Mouse (Mus musculus) myocyte (in vitro differentiated cells): ENCODE results near the gene Slc13a3.

Experiments
- CEBPB ChIP-seq: IDR thresholded peaks from 2 replicates; pipeline ENCODE4 v1.6.1; 2011; ENCODE audit warnings: mild to moderate bottlenecking, moderate library complexity; ENCODE audit not compliant: poor library complexity, insufficient read depth, severe bottlenecking
- E2F4 ChIP-seq: IDR thresholded peaks from one replicate; pipeline ENCODE4 v1.6.1; 2011; ENCODE audit warnings: mild to moderate bottlenecking, control low read depth, moderate library complexity; ENCODE audit not compliant: insufficient read depth
- MAX ChIP-seq: IDR thresholded peaks from one replicate; pipeline ENCODE4 v1.6.1; 2011; ENCODE audit warnings: low read depth, mild to moderate bottlenecking, control low read depth
- MYOD1 ChIP-seq, 3 experiments: IDR thresholded peaks; one replicate each; pipeline ENCODE4 v1.6.1; 2011; ENCODE audit warnings: control low read depth in 2 of 3, low read depth in 2 of 3, mild to moderate bottlenecking in 2 of 3, moderate library complexity in 1 of 3; ENCODE audit not compliant: insufficient read length in 2 of 3, control insufficient read depth in 1 of 3
- MYOG ChIP-seq, 3 experiments: IDR thresholded peaks; one replicate each; pipeline ENCODE4 v1.6.1; 2011; ENCODE audit warnings: control low read depth in 2 of 3, low read depth in 2 of 3, mild to moderate bottlenecking in 2 of 3; ENCODE audit not compliant: insufficient read length in 2 of 3, control insufficient read depth in 1 of 3, insufficient read depth in 1 of 3
- POLR2A ChIP-seq: IDR thresholded peaks from one replicate; pipeline ENCODE4 v1.6.1; 2011; ENCODE audit warnings: low read depth, mild to moderate bottlenecking, control low read depth, moderate library complexity; ENCODE audit not compliant: insufficient read length
- POLR2AphosphoS2 ChIP-seq: IDR thresholded peaks from one replicate; pipeline ENCODE4 v1.6.1; 2011; ENCODE audit warnings: low read depth, control low read depth; ENCODE audit not compliant: insufficient read length
- TCF12 ChIP-seq: IDR thresholded peaks from one replicate; pipeline ENCODE4 v1.6.1; 2011; ENCODE audit warnings: mild to moderate bottlenecking, control low read depth; ENCODE audit not compliant: poor library complexity, insufficient read depth, severe bottlenecking
- TCF3 ChIP-seq: IDR thresholded peaks from one replicate; pipeline ENCODE4 v1.6.1; 2011; ENCODE audit warnings: low read depth, control low read depth; ENCODE audit not compliant: insufficient read length
- USF1 ChIP-seq: IDR thresholded peaks from one replicate; pipeline ENCODE4 v1.6.1; 2011; ENCODE audit warnings: low read depth, mild to moderate bottlenecking, control low read depth, moderate library complexity

DNA sequence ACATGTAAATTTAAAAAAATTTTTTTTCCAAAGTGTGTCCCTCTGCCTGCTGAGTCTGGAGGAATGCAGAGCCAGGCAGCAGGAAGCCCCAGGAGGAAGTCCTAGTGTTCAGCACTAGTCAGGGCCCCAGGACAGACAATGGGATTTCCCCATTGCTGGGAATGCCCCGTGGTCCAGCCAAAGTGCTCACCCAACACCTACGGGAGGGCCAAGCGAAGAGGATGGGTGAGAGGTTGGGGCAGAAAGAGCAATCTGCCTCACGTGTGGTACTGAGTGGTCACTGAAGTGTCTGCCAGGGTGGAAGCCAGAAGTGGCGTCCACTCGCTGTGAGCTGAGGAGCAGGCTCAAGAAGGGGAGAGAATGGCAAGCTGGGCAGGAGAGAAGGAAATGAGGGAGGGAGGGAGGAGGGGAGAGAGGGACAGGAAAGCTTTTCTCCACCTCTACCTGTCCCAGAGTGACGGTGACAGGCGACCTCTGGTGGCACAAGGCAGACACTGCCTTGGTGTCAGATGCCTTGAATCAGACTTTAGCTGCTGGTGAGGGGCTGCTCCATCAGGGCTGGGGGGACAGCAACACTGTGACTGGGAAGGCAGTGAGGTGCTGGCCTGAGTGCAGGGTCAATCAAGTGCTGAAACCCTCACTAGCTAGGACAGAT lies 14.0 kb upstream of the Slc13a3 start:
- TF ChIP-seq TCF12 (no peak), MYOG (IDR thresholded peaks at IDR 0.05; ENCODE audit: control insufficient read depth in 1 of 3, insufficient read depth in 1 of 3, insufficient read length in 2 of 3, low read depth in 2 of 3) (no peak), POLR2A (no peak), USF1 (no peak), MAX (no peak), POLR2AphosphoS2 (no peak), MYOD1 (IDR thresholded peaks at IDR 0.05; ENCODE audit: control insufficient read depth in 1 of 3, insufficient read length in 2 of 3, low read depth in 2 of 3) (no peak), CEBPB (no peak), E2F4 (no peak), TCF3 (no peak)
